Comparison of ENCODE assay signal across 8 mouse cellular contexts in the genomic region with DNA sequence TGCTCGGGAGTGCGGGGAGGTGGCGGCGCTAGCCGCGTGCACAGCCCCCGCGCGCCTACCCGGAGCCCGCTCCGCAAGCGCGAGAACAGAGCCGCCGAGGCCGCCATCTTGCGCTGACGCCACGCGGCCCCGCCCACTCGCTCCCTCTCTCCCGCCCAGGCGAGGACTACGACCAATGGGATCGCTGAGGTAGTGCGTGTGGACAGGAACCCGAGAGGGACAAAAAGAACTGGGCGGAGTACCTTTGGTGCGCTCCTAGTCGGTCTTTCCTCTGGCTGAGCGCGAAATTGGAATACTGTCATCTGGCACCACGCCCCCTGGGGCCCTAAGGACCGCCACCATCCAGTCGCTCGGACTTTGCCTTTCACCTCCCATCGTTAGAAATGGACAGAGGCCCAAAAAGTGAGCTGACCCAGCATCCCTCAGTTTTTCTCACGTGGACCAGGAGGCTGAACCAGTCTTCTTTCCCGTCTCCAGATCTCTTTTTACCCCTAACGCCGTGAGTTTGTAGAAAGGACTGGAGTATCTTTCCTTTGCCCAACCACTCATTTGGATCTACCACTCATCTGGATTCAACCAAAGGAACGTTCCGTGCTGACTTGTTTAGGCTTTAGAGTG. TPM values are rescaled to one million over a fixed set of nuclear protein-coding genes. Genes with fewer than 3 reads are reported as not detected.
DNase-seq lines count a peak whose midpoint lies in the region; ATAC-seq lines count a peak whose summit lies in the region.

TSS of gene Timm50 (minus strand) at position 147 of the 618 bp plus-strand sequence.

- H3K36me3 ChIP-seq in hindbrain, embryonic 11.5 days (ENCODE audit: control insufficient read depth, insufficient read depth, low read length), result peaks cover 10% of the 10 kb centered on the region

- H3K9ac ChIP-seq in hindbrain, embryonic 11.5 days (ENCODE audit: low read depth, low read length), result peak within 1 kb of the TSS; percentile 65

- H3K4me3 ChIP-seq in hindbrain, embryonic 11.5 days (ENCODE audit: low read depth, low read length), result peak within 1 kb of the TSS; percentile 64

- WGBS in hindbrain, embryonic 11.5 days, result 2% methylated on average over 38 of the region's 45 CpGs

- no peaks in the 10 kb centered on the region for H3K27me3 ChIP-seq in hindbrain, embryonic 11.5 days (ENCODE audit: control insufficient read depth, insufficient read depth, low read length)

- H3K27ac ChIP-seq in hindbrain, embryonic 11.5 days (ENCODE audit: low read depth, low read length), result peak within 1 kb of the TSS; percentile 49

- no peaks in the 10 kb centered on the region for H3K9me3 ChIP-seq in hindbrain, embryonic 11.5 days (ENCODE audit: control insufficient read depth, low read length)

- DNase-seq in Muller cell, postnatal 12 days (ENCODE audit: inconsistent ontology term), result peak; percentile 97
- DNase-seq in cerebellum, adult 9-11 months, result peak; percentile 98
- peak; percentile 97 to 99 for DNase-seq in frontal cortex, adult 2 months (ENCODE audit: extremely low spot score in 1 of 2, low spot score in 1 of 2)
- DNase-seq in hindbrain, embryonic 11.5 days (ENCODE audit: low spot score), result peak; percentile 97
- peak; percentile 98 to 99 for DNase-seq in layer of hippocampus, postnatal 10 days (ENCODE audit: low spot score in 2 of 2)
- DNase-seq in lung, postnatal 10 days, result peak; percentile 99
- peak; percentile 96 for DNase-seq in ovary, postnatal 36 days (ENCODE audit: low spot score)
- peak; percentile 96 for DNase-seq in thymus, postnatal 25 days

- 0 out of 2 replicates have a peak, but pooled peaks cover 2% of the 10 kb centered on the region for H3K4me1 ChIP-seq in hindbrain, embryonic 11.5 days (replicated peaks; ENCODE audit: control insufficient read depth, insufficient read depth, low read length)

- ATAC-seq in hindbrain, embryonic 11.5 days (ENCODE audit: low FRiP score), result peak; percentile 94

- H3K4me2 ChIP-seq in hindbrain, embryonic 11.5 days (replicated peaks; ENCODE audit: low read depth, low read length), result peak within 1 kb of the TSS; percentile 85

RNA-seq across cellular contexts. Expression of gene Timm50, which starts in this region (rescaled TPM):
- polyA plus RNA-seq in frontal cortex, adult 2 months (2012; rRNA removed), result 53.0 and 58.6 TPM in 2 replicates
- 189 and 201 TPM in 2 replicates for polyA plus RNA-seq in hindbrain, embryonic 11.5 days (2014; fragmentation: Nextera tagmentation; extraction: Ambion mirVana)
- total RNA-seq in layer of hippocampus, postnatal 10 days (2021), result 10 to 100 TPM; 49.2 to 49.6 TPM

Comparison
In these comparisons a context has a peak if more than half of its experiments do, and no peak if none do; other contexts are left out.
1. Peak in every context shown above with its lines: DNase-seq, ATAC-seq, H3K4me3 ChIP-seq and H3K27ac ChIP-seq.